ENCODE assay signal across 8 mouse cellular contexts in genomic region chr1:170868107-170868904, GRCm38 (mm10). TPM values are rescaled to one million over a fixed set of nuclear protein-coding genes. Genes with fewer than 3 reads are reported as not detected.
A peak's percentile ranks its signal among the peaks of the same experiment; 100 is the strongest.
DNase-seq lines count a peak whose midpoint lies in the region; ATAC-seq and TF ChIP-seq lines count a peak whose summit lies in the region.

No protein-coding gene starts in this region.

- under 1% methylated on average over 33 of the region's 33 CpGs for WGBS in limb, embryonic 14.5 days
- WGBS in midbrain, embryonic 16.5 days = under 1% methylated on average over 33 of the region's 33 CpGs

- H3K27ac ChIP-seq in embryonic fibroblast, embryonic 13.5 days (ENCODE audit: insufficient read depth, low read length) = no peak overlapping the region
- H3K27ac ChIP-seq in limb, embryonic 14.5 days (replicated peaks; ENCODE audit: low read depth, low read length) = 0 out of 2 replicates have a peak overlapping the region, but pooled peaks have one; percentile 39
- H3K27ac ChIP-seq in midbrain, embryonic 16.5 days (ENCODE audit: low read length) = no peak overlapping the region; the same call in 1 of the 2 replicates

- H3K36me3 ChIP-seq in limb, embryonic 14.5 days (ENCODE audit: control insufficient read depth, insufficient read depth, low read length) = peaks cover 13% of the 10 kb centered on the region
- H3K36me3 ChIP-seq in midbrain, embryonic 16.5 days (ENCODE audit: control insufficient read depth, insufficient read depth, low read length) = no peaks in the 10 kb centered on the region

- TF ChIP-seq POLR2A in embryonic fibroblast, embryonic 13.5 days (IDR thresholded peaks at IDR 0.05; ENCODE audit: low read depth, low read length) = no peak
- TF ChIP-seq POLR2A in limb, embryonic 14.5 days (IDR thresholded peaks at IDR 0.05; ENCODE audit: borderline replicate concordance, extremely low read depth, insufficient read depth, insufficient read length) = no peak

- peak overlapping the region; percentile 52 for H3K4me3 ChIP-seq in embryonic fibroblast, embryonic 13.5 days (ENCODE audit: insufficient read depth, low read length)
- H3K4me3 ChIP-seq in limb, embryonic 14.5 days (replicated peaks; ENCODE audit: low read length) = peak overlapping the region; percentile 84
- peak overlapping the region; percentile 75 for H3K4me3 ChIP-seq in midbrain, embryonic 16.5 days (ENCODE audit: low read depth, low read length)

- TF ChIP-seq CTCF in embryonic fibroblast, embryonic 13.5 days (IDR thresholded peaks at IDR 0.05; ENCODE audit: borderline replicate concordance, insufficient read depth, low read length) = no peak

- H3K9me3 ChIP-seq in limb, embryonic 14.5 days (ENCODE audit: control insufficient read depth, low read length) = no peaks in the 10 kb centered on the region
- no peaks in the 10 kb centered on the region for H3K9me3 ChIP-seq in midbrain, embryonic 16.5 days (replicated peaks; ENCODE audit: control insufficient read depth, low read length, poor library complexity, severe bottlenecking)

- peak overlapping the region; percentile 76 for H3K4me2 ChIP-seq in limb, embryonic 14.5 days (replicated peaks; ENCODE audit: low read depth, low read length, severe bottlenecking)
- H3K4me2 ChIP-seq in midbrain, embryonic 16.5 days (ENCODE audit: low read length) = peak overlapping the region; percentile 77

- peak; percentile 89 for ATAC-seq in limb, embryonic 14.5 days (ENCODE audit: low FRiP score, low read depth)
- peak; percentile 92 for ATAC-seq in midbrain, embryonic 16.5 days

- peak; percentile 53 to 63 for DNase-seq in B cell, adult 2 months
- DNase-seq in brain, adult 2 months (ENCODE audit: low read depth, low spot score) = peak; percentile 97
- DNase-seq in heart, adult 9 months (ENCODE audit: low spot score in 2 of 2) = peak; percentile 74 to 83
- peak; percentile 90 for DNase-seq in kidney, adult 9 months
- DNase-seq in limb, embryonic 14.5 days (ENCODE audit: low spot score) = peak; percentile 89
- peak; percentile 53 to 58 for DNase-seq in spleen, postnatal 10 days (ENCODE audit: low spot score in 2 of 2)

- peak overlapping the region; percentile 75 for H3K9ac ChIP-seq in limb, embryonic 14.5 days (ENCODE audit: low read depth, low read length, severe bottlenecking)
- H3K9ac ChIP-seq in midbrain, embryonic 16.5 days (ENCODE audit: low read depth, low read length) = peak overlapping the region; percentile 70

- H3K4me1 ChIP-seq in embryonic fibroblast, embryonic 13.5 days (ENCODE audit: control insufficient read depth, insufficient read depth, low read length) = no peaks in the 10 kb centered on the region
- peaks cover 6% of the 10 kb centered on the region for H3K4me1 ChIP-seq in limb, embryonic 14.5 days (ENCODE audit: control insufficient read depth, insufficient read depth, low read length)
- H3K4me1 ChIP-seq in midbrain, embryonic 16.5 days (ENCODE audit: control insufficient read depth, insufficient read depth, low read length) = peaks cover 17% of the 10 kb centered on the region

- H3K27me3 ChIP-seq in limb, embryonic 14.5 days (ENCODE audit: control insufficient read depth, insufficient read depth, low read length) = no peaks in the 10 kb centered on the region
- H3K27me3 ChIP-seq in midbrain, embryonic 16.5 days (ENCODE audit: control insufficient read depth, insufficient read depth, low read depth, low read length) = no peaks in the 10 kb centered on the region

RNA-seq across cellular contexts. Expression of gene Atf6, which starts 0.7 kb away (rescaled TPM):
- 26.8 and 29.2 TPM in 2 replicates for polyA plus RNA-seq in embryonic fibroblast, embryonic 13.5 days (2011; ENCODE audit: insufficient read length, low read depth, missing spikeins)
- 9.1 TPM in 2 replicates for polyA plus RNA-seq in limb, embryonic 14.5 days (2012; rRNA removed)
- 8.9 and 9.7 TPM in 2 replicates for polyA plus RNA-seq in limb, embryonic 14.5 days (2014; fragmentation: Nextera tagmentation; extraction: Ambion mirVana)
- polyA plus RNA-seq in midbrain, embryonic 16.5 days (2015; fragmentation: Nextera tagmentation; extraction: Ambion mirVana) = 6.9 and 8.1 TPM in 2 replicates

RNA-seq across cellular contexts. Expression of gene Gm26620, which starts 16.6 kb away (rescaled TPM):
- polyA plus RNA-seq in embryonic fibroblast, embryonic 13.5 days (2011; ENCODE audit: insufficient read length, low read depth, missing spikeins) = not detected in 2 replicates
- 0.72 and 0.91 TPM in 2 replicates for polyA plus RNA-seq in limb, embryonic 14.5 days (2012; rRNA removed)
- polyA plus RNA-seq in limb, embryonic 14.5 days (2014; fragmentation: Nextera tagmentation; extraction: Ambion mirVana) = 0.78 and 0.82 TPM in 2 replicates
- 0.83 and 1.3 TPM in 2 replicates for polyA plus RNA-seq in midbrain, embryonic 16.5 days (2015; fragmentation: Nextera tagmentation; extraction: Ambion mirVana)

RNA-seq across cellular contexts. Expression of gene Dusp12, which starts 17.0 kb away (rescaled TPM):
- 20.0 and 28.4 TPM in 2 replicates for polyA plus RNA-seq in embryonic fibroblast, embryonic 13.5 days (2011; ENCODE audit: insufficient read length, low read depth, missing spikeins)
- polyA plus RNA-seq in limb, embryonic 14.5 days (2012; rRNA removed) = 54.9 and 58.5 TPM in 2 replicates
- 51.5 and 57.7 TPM in 2 replicates for polyA plus RNA-seq in limb, embryonic 14.5 days (2014; fragmentation: Nextera tagmentation; extraction: Ambion mirVana)
- polyA plus RNA-seq in midbrain, embryonic 16.5 days (2015; fragmentation: Nextera tagmentation; extraction: Ambion mirVana) = 49.9 and 52.3 TPM in 2 replicates

RNA-seq across cellular contexts. Expression of gene Fcrlb, which starts 44.4 kb away (rescaled TPM):
- polyA plus RNA-seq in embryonic fibroblast, embryonic 13.5 days (2011; ENCODE audit: insufficient read length, low read depth, missing spikeins) = not detected in 2 replicates
- 0.08 and 0.18 TPM in 2 replicates for polyA plus RNA-seq in limb, embryonic 14.5 days (2012; rRNA removed)
- not detected in 2 replicates for polyA plus RNA-seq in limb, embryonic 14.5 days (2014; fragmentation: Nextera tagmentation; extraction: Ambion mirVana)
- polyA plus RNA-seq in midbrain, embryonic 16.5 days (2015; fragmentation: Nextera tagmentation; extraction: Ambion mirVana) = 0.53 and 1.1 TPM in 2 replicates

RNA-seq across cellular contexts. Expression of gene Fcrla, which starts 59.1 kb away (rescaled TPM):
- polyA plus RNA-seq in embryonic fibroblast, embryonic 13.5 days (2011; ENCODE audit: insufficient read length, low read depth, missing spikeins) = not detected in 2 replicates
- 0.06 and 0.13 TPM in 2 replicates for polyA plus RNA-seq in limb, embryonic 14.5 days (2012; rRNA removed)
- not detected in 2 replicates for polyA plus RNA-seq in limb, embryonic 14.5 days (2014; fragmentation: Nextera tagmentation; extraction: Ambion mirVana)
- not detected in 2 replicates for polyA plus RNA-seq in midbrain, embryonic 16.5 days (2015; fragmentation: Nextera tagmentation; extraction: Ambion mirVana)
